ENCODE assay signal across 18 mouse cellular contexts in genomic region chr7:120940343-120940742, GRCm38 (mm10). TPM values are rescaled to one million over a fixed set of nuclear protein-coding genes. Genes with fewer than 3 reads are reported as not detected.
DNase-seq lines count a peak whose midpoint lies in the region; ATAC-seq and TF ChIP-seq lines count a peak whose summit lies in the region.
"Had no signal": no experiment of that assay in that cellular context is flagged by ENCODE, and none has a peak within 500 bp of the region (broad histone marks: within the 10 kb centered on the region; RNA-seq: fewer than 3 reads in every experiment).

No protein-coding gene starts in this region.

- peak in 1 of 2 experiments; percentile 17 for DNase-seq in cerebellum, adult 2 months
- DNase-seq in cerebellum, postnatal 36 days, result no peak
- DNase-seq in layer of hippocampus, adult 18-20 months (ENCODE audit: low spot score in 2 of 2), result peak; percentile 20 to 49
- DNase-seq in layer of hippocampus, postnatal 14 days (ENCODE audit: low spot score in 2 of 2), result no peak
- peak; percentile 10 for DNase-seq in urinary bladder, postnatal 14 days (ENCODE audit: low spot score)
- DNase-seq in urinary bladder, postnatal 36 days (ENCODE audit: low spot score in 2 of 2), result no peak
- no peak for DNase-seq in Muller cell, postnatal 12 days (ENCODE audit: inconsistent ontology term)
- DNase-seq: gastrocnemius, postnatal 14 days had no signal

- TF ChIP-seq CTCF in cerebellum, adult 2 months (IDR thresholded peaks at IDR 0.05; ENCODE audit: borderline replicate concordance, insufficient read depth, low read depth, low read length), result no peak

- TF ChIP-seq POLR2A in cerebellum, adult 2 months (IDR thresholded peaks at IDR 0.05; ENCODE audit: borderline replicate concordance, insufficient read depth, low read length), result peak; percentile 30; the same call in 1 of the 2 replicates

- peak overlapping the region; percentile 69; the same call in 1 of the 2 replicates for H3K27ac ChIP-seq in cerebellum, adult 2 months (ENCODE audit: insufficient read depth, low read length)
- H3K27ac ChIP-seq: midbrain, embryonic 15.5 days; neural tube, embryonic 13.5 days; stomach, embryonic 15.5 days had no signal

- peak overlapping the region; percentile 48 for H3K4me3 ChIP-seq in cerebellum, adult 2 months (replicated peaks; ENCODE audit: insufficient read depth, low read depth, low read length)
- H3K4me3 ChIP-seq: heart, embryonic 12.5 days; midbrain, embryonic 15.5 days; neural tube, embryonic 13.5 days; stomach, embryonic 15.5 days had no signal

- ATAC-seq in megakaryocyte progenitor cell, adult 5-6 weeks (replicated peaks; ENCODE audit: poor library complexity), result no peak
- ATAC-seq: forebrain, embryonic 16.5 days; midbrain, embryonic 15.5 days had no signal

- H3K27me3 ChIP-seq in cerebellum, adult 2 months (ENCODE audit: control insufficient read depth, insufficient read depth, low read length), result no peaks in the 10 kb centered on the region
- H3K27me3 ChIP-seq: heart, embryonic 12.5 days; midbrain, embryonic 15.5 days; neural tube, embryonic 13.5 days; stomach, embryonic 15.5 days had no signal

- WGBS in cerebellum, adult 2 months, result 80% methylated on average over 12 of the region's 12 CpGs

- no peaks in the 10 kb centered on the region for H3K4me1 ChIP-seq in cerebellum, adult 2 months (ENCODE audit: control insufficient read depth, insufficient read depth, low read length)
- H3K4me1 ChIP-seq: heart, embryonic 12.5 days; midbrain, embryonic 15.5 days; neural tube, embryonic 13.5 days; stomach, embryonic 15.5 days had no signal

RNA-seq across cellular contexts. Expression of gene Polr3e, which starts 22.8 kb away (rescaled TPM):
- 27.2 and 28.9 TPM in 2 replicates for polyA plus RNA-seq in cerebellum, adult 2 months (2012; rRNA removed)
- 10 to 100 TPM; 24.3 to 28.0 TPM for total RNA-seq in layer of hippocampus, adult 18-20 months (2021)
- 10 to 100 TPM; 26.7 to 27.6 TPM for total RNA-seq in layer of hippocampus, postnatal 14 days (2021)
- 14.0 and 15.1 TPM in 2 replicates for total RNA-seq in megakaryocyte progenitor cell, adult 5-6 weeks (2015)
- 32.6 and 33.0 TPM in 2 replicates for total RNA-seq in megakaryocyte progenitor cell, adult 5-6 weeks (2017)

RNA-seq across cellular contexts. Expression of gene Cdr2, which starts 41.8 kb away (rescaled TPM):
- polyA plus RNA-seq in cerebellum, adult 2 months (2012; rRNA removed), result 41.7 and 50.2 TPM in 2 replicates
- total RNA-seq in layer of hippocampus, adult 18-20 months (2021), result 1 to 10 TPM; 4.4 to 4.8 TPM
- 1 to 10 TPM; 3.8 to 4.3 TPM for total RNA-seq in layer of hippocampus, postnatal 14 days (2021)
- total RNA-seq in megakaryocyte progenitor cell, adult 5-6 weeks (2015), result 2.9 and 4.3 TPM in 2 replicates
- total RNA-seq in megakaryocyte progenitor cell, adult 5-6 weeks (2017), result 4.7 and 7.1 TPM in 2 replicates

RNA-seq across cellular contexts. Expression of gene Mfsd13b, which starts 42.0 kb away (rescaled TPM):
- polyA plus RNA-seq in cerebellum, adult 2 months (2012; rRNA removed), result 0.54 and 0.61 TPM in 2 replicates
- 1 to 10 TPM; 1.5 to 2.7 TPM for total RNA-seq in layer of hippocampus, adult 18-20 months (2021)
- total RNA-seq in layer of hippocampus, postnatal 14 days (2021), result under 1 TPM; 0.60 to 0.72 TPM
- total RNA-seq in megakaryocyte progenitor cell, adult 5-6 weeks (2015), result not detected in 2 replicates
- total RNA-seq in megakaryocyte progenitor cell, adult 5-6 weeks (2017), result 0.20 TPM in 1 of 2 replicates, not detected in the other
- total RNA-seq: adrenal gland, postnatal 4 days; common myeloid progenitor, adult 5-6 weeks; gastrocnemius, postnatal 14 days; hematopoietic stem cell, adult 5-6 weeks had no signal
- polyA plus RNA-seq: forebrain, embryonic 16.5 days; liver, embryonic 16.5 days had no signal

Comparison
In these comparisons a context has a peak if more than half of its experiments do, and no peak if none do; other contexts are left out.
1. DNase-seq: peak in layer of hippocampus, adult 18-20 months (2 of 2) and urinary bladder, postnatal 14 days (single experiment); none in cerebellum, postnatal 36 days (0 of 2), layer of hippocampus, postnatal 14 days (0 of 2), urinary bladder, postnatal 36 days (0 of 2) and Muller cell, postnatal 12 days (single experiment).